Mouse (Mus musculus): Measurements from ENCODE around the gene Csnk2a1. TPM values are rescaled to one million over a fixed set of nuclear protein-coding genes. Genes with fewer than 3 reads are reported as not detected.

Gene Csnk2a1
- 63.4 TPM for polyA plus RNA-seq (2017; shearing (Covaris generic))

GRCm38 (mm10) chr2:152226248-152227050 lies at the start of gene Csnk2a1:
Gene Csnk2a1, plus strand, starts transcription at chr2:152226839.

GRCm38 (mm10) chr2:152293727-152294475 lies 67.3 kb downstream of the Csnk2a1 start, which contains the start of gene Tbc1d20:
Gene Tbc1d20, plus strand, starts transcription at chr2:152293828.

Other genes starting within 250 kb of the Csnk2a1 start
- gene Fam110a, start 246.6 kb upstream of the Csnk2a1 start, polyA plus RNA-seq (2017; shearing (Covaris generic)) = 33.1 TPM
- gene Slc52a3, start 230.3 kb upstream of the Csnk2a1 start, polyA plus RNA-seq (2017; shearing (Covaris generic)) = 11.8 TPM
- not detected for gene Scrt2, start 145.3 kb upstream of the Csnk2a1 start, polyA plus RNA-seq (2017; shearing (Covaris generic))
- 4.6 TPM for gene Srxn1, start 121.3 kb upstream of the Csnk2a1 start, polyA plus RNA-seq (2017; shearing (Covaris generic))
- not detected for gene Tcf15, start 83.3 kb upstream of the Csnk2a1 start, polyA plus RNA-seq (2017; shearing (Covaris generic))
- gene Tbc1d20, start 67.0 kb downstream of the Csnk2a1 start, polyA plus RNA-seq (2017; shearing (Covaris generic)) = 39.3 TPM
- 339 TPM for gene Rbck1, start 105.8 kb downstream of the Csnk2a1 start, polyA plus RNA-seq (2017; shearing (Covaris generic))
- gene Trib3, start 117.2 kb downstream of the Csnk2a1 start, polyA plus RNA-seq (2017; shearing (Covaris generic)) = 3.7 TPM
- gene Nrsn2, start 149.8 kb downstream of the Csnk2a1 start, polyA plus RNA-seq (2017; shearing (Covaris generic)) = not detected
- gene Sox12, start 171.2 kb downstream of the Csnk2a1 start, polyA plus RNA-seq (2017; shearing (Covaris generic)) = 0.06 TPM
- 1.2 TPM for gene Zcchc3, start 188.2 kb downstream of the Csnk2a1 start, polyA plus RNA-seq (2017; shearing (Covaris generic))
- not detected for gene 6820408C15Rik, start 188.7 kb downstream of the Csnk2a1 start, polyA plus RNA-seq (2017; shearing (Covaris generic))
- gene Defb23, start 237.8 kb downstream of the Csnk2a1 start, polyA plus RNA-seq (2017; shearing (Covaris generic)) = not detected

Measured in activated CD4-positive, CD25-positive, alpha-beta regulatory T cell, adult 9 weeks (primary cell).